Mouse (Mus musculus): ENCODE data around the gene Tex13b. TPM values are rescaled to one million over a fixed set of nuclear protein-coding genes. Genes with fewer than 3 reads are reported as not detected.

Tex13b gene
- not detected for polyA plus RNA-seq (2014; fragmentation: Illumina TruSeq; extraction: RNeasy Lipid Tissue Mini Kit (QIAGEN cat#74804); ENCODE audit: low read depth, low replicate concordance)

GRCm38 (mm10) chrX:140813312-140814006, at the start of gene Tex13b:
Tex13b (minus strand) TSS chrX:140813433.

Other genes starting within 250 kb of the Tex13b start
- 94.3 TPM for gene Tsc22d3, start 212.8 kb downstream of the Tex13b start, polyA plus RNA-seq (2014; fragmentation: Illumina TruSeq; extraction: RNeasy Lipid Tissue Mini Kit (QIAGEN cat#74804); ENCODE audit: low read depth, low replicate concordance)
- gene Mid2, start 148.8 kb downstream of the Tex13b start, polyA plus RNA-seq (2014; fragmentation: Illumina TruSeq; extraction: RNeasy Lipid Tissue Mini Kit (QIAGEN cat#74804); ENCODE audit: low read depth, low replicate concordance), result 11.9 TPM
- gene Vsig1, start 94.2 kb upstream of the Tex13b start, polyA plus RNA-seq (2014; fragmentation: Illumina TruSeq; extraction: RNeasy Lipid Tissue Mini Kit (QIAGEN cat#74804); ENCODE audit: low read depth, low replicate concordance), result not detected
- gene Psmd10, start 143.3 kb upstream of the Tex13b start, polyA plus RNA-seq (2014; fragmentation: Illumina TruSeq; extraction: RNeasy Lipid Tissue Mini Kit (QIAGEN cat#74804); ENCODE audit: low read depth, low replicate concordance), result 16.2 TPM
- 16.7 TPM for gene Atg4a, start 143.5 kb upstream of the Tex13b start, polyA plus RNA-seq (2014; fragmentation: Illumina TruSeq; extraction: RNeasy Lipid Tissue Mini Kit (QIAGEN cat#74804); ENCODE audit: low read depth, low replicate concordance)

Data from heart, adult 10 weeks (tissue).